Mouse (Mus musculus): ENCODE measurements around the gene Dlk1. TPM values are rescaled to one million over a fixed set of nuclear protein-coding genes. Genes with fewer than 3 reads are reported as not detected.

The Dlk1 gene
- polyA plus RNA-seq, 1 experiment from 2014 or later: 191 TPM

GRCm38 (mm10) chr12:109443276-109443675, 9.3 kb upstream of the Dlk1 start:
- 74% methylated on average over 3 of the region's 3 CpGs for WGBS
- Histone ChIP-seq H3K27me3 (ENCODE audit: control insufficient read depth, insufficient read depth, low read length) (no peaks in the 10 kb centered on the region; the same call in 1 of the 2 replicates), H3K4me2 (ENCODE audit: low read depth, low read length, severe bottlenecking) (no peak overlapping the region), H3K4me3 (ENCODE audit: low read depth, low read length) (no peak overlapping the region), H3K36me3 (ENCODE audit: control insufficient read depth, insufficient read depth, low read length) (no peaks in the 10 kb centered on the region), H3K9ac (ENCODE audit: low read length) (no peak overlapping the region), H3K9me3 (ENCODE audit: control insufficient read depth, low read length) (no peaks in the 10 kb centered on the region), H3K27ac (ENCODE audit: low read depth, low read length) (0 out of 2 replicates have a peak overlapping the region, but pooled peaks have one; percentile 12), H3K4me1 (replicated peaks; ENCODE audit: control insufficient read depth, insufficient read depth, low read length) (peaks cover 42% of the 10 kb centered on the region)
- no peak for ATAC-seq (replicated peaks; ENCODE audit: low FRiP score)
- no peak for DNase-seq (ENCODE audit: low spot score)

GRCm38 (mm10) chr12:109444999-109445398, 7.6 kb upstream of the Dlk1 start:
- no peaks in the 10 kb centered on the region for H3K36me3 ChIP-seq (ENCODE audit: control insufficient read depth, insufficient read depth, low read length)
- H3K27ac ChIP-seq (ENCODE audit: low read depth, low read length): no peak overlapping the region; the same call in 1 of the 2 replicates
- DNase-seq (ENCODE audit: low spot score) (no peak), ATAC-seq (replicated peaks; ENCODE audit: low FRiP score) (no peak)
- H3K4me2 ChIP-seq (ENCODE audit: low read depth, low read length, severe bottlenecking): no peak overlapping the region
- no peaks in the 10 kb centered on the region; the same call in 1 of the 2 replicates for H3K27me3 ChIP-seq (ENCODE audit: control insufficient read depth, insufficient read depth, low read length)
- no peaks in the 10 kb centered on the region for H3K9me3 ChIP-seq (ENCODE audit: control insufficient read depth, low read length)
- H3K4me1 ChIP-seq (replicated peaks; ENCODE audit: control insufficient read depth, insufficient read depth, low read length): peaks cover 52% of the 10 kb centered on the region
- WGBS: 55% methylated on average over 5 of the region's 5 CpGs
- H3K9ac ChIP-seq (ENCODE audit: low read length): no peak overlapping the region
- no peak overlapping the region for H3K4me3 ChIP-seq (ENCODE audit: low read depth, low read length)

- Histone ChIP-seq H3K27ac (ENCODE audit: low read depth, low read length) (peak overlapping the region; percentile 42), H3K4me1 (replicated peaks; ENCODE audit: control insufficient read depth, insufficient read depth, low read length) (peaks cover 54% of the 10 kb centered on the region), H3K9me3 (ENCODE audit: control insufficient read depth, low read length) (no peaks in the 10 kb centered on the region), H3K27me3 (ENCODE audit: control insufficient read depth, insufficient read depth, low read length) (peaks cover 3% of the 10 kb centered on the region), H3K4me3 (ENCODE audit: low read depth, low read length) (no peak overlapping the region), H3K36me3 (ENCODE audit: control insufficient read depth, insufficient read depth, low read length) (no peaks in the 10 kb centered on the region), H3K9ac (ENCODE audit: low read length) (no peak overlapping the region), H3K4me2 (ENCODE audit: low read depth, low read length, severe bottlenecking) (peak overlapping the region; percentile 36)
- peak; percentile 80 for DNase-seq (ENCODE audit: low spot score)
- WGBS: under 1% methylated on average over 19 of the region's 19 CpGs
- ATAC-seq (replicated peaks; ENCODE audit: low FRiP score): peak; percentile 79
Measured at GRCm38 (mm10) chr12:109445499-109446235, 7.0 kb upstream of the Dlk1 start.

- Histone ChIP-seq H3K27ac (ENCODE audit: low read depth, low read length) (peak overlapping the region; percentile 42), H3K4me2 (ENCODE audit: low read depth, low read length, severe bottlenecking) (peak overlapping the region; percentile 36), H3K9me3 (ENCODE audit: control insufficient read depth, low read length) (no peaks in the 10 kb centered on the region), H3K27me3 (ENCODE audit: control insufficient read depth, insufficient read depth, low read length) (peaks cover 3% of the 10 kb centered on the region), H3K4me1 (replicated peaks; ENCODE audit: control insufficient read depth, insufficient read depth, low read length) (peaks cover 59% of the 10 kb centered on the region), H3K4me3 (ENCODE audit: low read depth, low read length) (no peak overlapping the region), H3K9ac (ENCODE audit: low read length) (no peak overlapping the region; the same call in 1 of the 2 replicates), H3K36me3 (ENCODE audit: control insufficient read depth, insufficient read depth, low read length) (no peaks in the 10 kb centered on the region)
- ATAC-seq (replicated peaks; ENCODE audit: low FRiP score): no peak
- WGBS: 7% methylated on average over 18 of the region's 18 CpGs
- no peak for DNase-seq (ENCODE audit: low spot score)
Measured at GRCm38 (mm10) chr12:109446236-109446941, 6.2 kb upstream of the Dlk1 start.

GRCm38 (mm10) chr12:109449421-109450411, 2.9 kb upstream of the Dlk1 start:
- ATAC-seq (replicated peaks; ENCODE audit: low FRiP score) (no peak), DNase-seq (ENCODE audit: low spot score) (peak; percentile 78)
- peak overlapping the region; percentile 50 for H3K4me2 ChIP-seq (ENCODE audit: low read depth, low read length, severe bottlenecking)
- peak overlapping the region; percentile 82 for H3K27ac ChIP-seq (ENCODE audit: low read depth, low read length)
- no peaks in the 10 kb centered on the region for H3K9me3 ChIP-seq (ENCODE audit: control insufficient read depth, low read length)
- WGBS: under 1% methylated on average over 30 of the region's 30 CpGs
- H3K27me3 ChIP-seq (ENCODE audit: control insufficient read depth, insufficient read depth, low read length): peaks cover 30% of the 10 kb centered on the region
- no peaks in the 10 kb centered on the region for H3K36me3 ChIP-seq (ENCODE audit: control insufficient read depth, insufficient read depth, low read length)
- H3K9ac ChIP-seq (ENCODE audit: low read length): peak overlapping the region; percentile 49
- H3K4me3 ChIP-seq (ENCODE audit: low read depth, low read length): peak overlapping the region; percentile 19; the same call in 1 of the 2 replicates
- H3K4me1 ChIP-seq (replicated peaks; ENCODE audit: control insufficient read depth, insufficient read depth, low read length): peaks cover 59% of the 10 kb centered on the region

GRCm38 (mm10) chr12:109453065-109453997, 708 bp downstream of the Dlk1 start:
- Histone ChIP-seq H3K4me1 (replicated peaks; ENCODE audit: control insufficient read depth, insufficient read depth, low read length) (peaks cover 63% of the 10 kb centered on the region), H3K9ac (ENCODE audit: low read length) (peak overlapping the region; percentile 74)
- peak; percentile 44 for ATAC-seq (replicated peaks; ENCODE audit: low FRiP score)

GRCm38 (mm10) chr12:109454137-109454536, 1.5 kb downstream of the Dlk1 start:
- peak; percentile 51 for DNase-seq (ENCODE audit: low spot score)
- Histone ChIP-seq H3K27ac (ENCODE audit: low read depth, low read length) (peak overlapping the region; percentile 64), H3K4me1 (replicated peaks; ENCODE audit: control insufficient read depth, insufficient read depth, low read length) (peaks cover 67% of the 10 kb centered on the region), H3K27me3 (ENCODE audit: control insufficient read depth, insufficient read depth, low read length) (peaks cover 34% of the 10 kb centered on the region), H3K36me3 (ENCODE audit: control insufficient read depth, insufficient read depth, low read length) (no peaks in the 10 kb centered on the region), H3K9ac (ENCODE audit: low read length) (peak overlapping the region; percentile 74), H3K9me3 (ENCODE audit: control insufficient read depth, low read length) (no peaks in the 10 kb centered on the region), H3K4me2 (ENCODE audit: low read depth, low read length, severe bottlenecking) (peak overlapping the region; percentile 83), H3K4me3 (ENCODE audit: low read depth, low read length) (peak overlapping the region; percentile 47)
- ATAC-seq (replicated peaks; ENCODE audit: low FRiP score): no peak
- 5% methylated on average over 13 of the region's 13 CpGs for WGBS

More at GRCm38 (mm10) chr12:109453065-109453997, 708 bp downstream of the Dlk1 start:
- Histone ChIP-seq H3K9me3 (ENCODE audit: control insufficient read depth, low read length) (no peaks in the 10 kb centered on the region), H3K36me3 (ENCODE audit: control insufficient read depth, insufficient read depth, low read length) (no peaks in the 10 kb centered on the region), H3K27me3 (ENCODE audit: control insufficient read depth, insufficient read depth, low read length) (peaks cover 34% of the 10 kb centered on the region), H3K4me2 (ENCODE audit: low read depth, low read length, severe bottlenecking) (peak overlapping the region; percentile 83), H3K4me3 (ENCODE audit: low read depth, low read length) (peak overlapping the region; percentile 47), H3K27ac (ENCODE audit: low read depth, low read length) (peak overlapping the region; percentile 64)
- DNase-seq (ENCODE audit: low spot score): peak; percentile 86
- under 1% methylated on average over 74 of the region's 96 CpGs for WGBS

All from forebrain, embryonic 11.5 days (tissue).